Mouse (Mus musculus): ENCODE data around the gene Slc7a7. TPM values are rescaled to one million over a fixed set of nuclear protein-coding genes. Genes with fewer than 3 reads are reported as not detected.

Slc7a7 gene
- polyA plus RNA-seq, 1 experiment from 2014 or later: 19.0 TPM

DNA sequence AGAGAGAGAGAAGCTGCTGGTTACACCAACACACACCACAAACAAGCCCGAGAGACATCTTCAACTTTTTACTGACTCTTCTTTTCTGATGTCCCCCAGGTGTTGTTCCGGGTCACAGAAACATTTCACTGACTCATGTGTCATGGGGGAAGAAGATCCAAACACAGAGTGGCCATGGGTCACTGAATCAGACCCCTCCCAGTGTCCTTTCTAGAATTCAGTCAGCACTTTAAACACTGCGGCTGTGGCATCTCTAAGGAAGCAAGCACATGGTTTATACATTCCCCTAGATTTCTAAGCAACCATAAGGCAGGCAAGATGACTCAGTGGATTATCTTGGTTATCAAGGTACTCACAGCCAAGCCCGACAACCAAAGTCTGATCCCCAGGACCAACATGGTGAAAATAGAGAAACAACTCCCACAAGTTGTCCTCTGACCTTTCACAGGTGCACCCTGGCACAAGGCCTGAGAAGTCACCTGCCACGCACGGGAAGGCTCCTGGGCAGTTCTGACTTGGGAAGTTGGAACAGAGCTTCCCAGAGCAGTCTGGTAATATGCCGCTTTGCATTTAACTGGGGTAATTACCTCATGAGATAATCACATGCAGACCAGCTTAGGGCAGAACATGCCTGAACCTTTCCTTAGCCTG lies 31.5 kb downstream of the Slc7a7 start:
- no peak for ATAC-seq (ENCODE audit: insufficient read depth, low FRiP score)
- H3K27ac ChIP-seq (ENCODE audit: low read length): no peak overlapping the region

DNA sequence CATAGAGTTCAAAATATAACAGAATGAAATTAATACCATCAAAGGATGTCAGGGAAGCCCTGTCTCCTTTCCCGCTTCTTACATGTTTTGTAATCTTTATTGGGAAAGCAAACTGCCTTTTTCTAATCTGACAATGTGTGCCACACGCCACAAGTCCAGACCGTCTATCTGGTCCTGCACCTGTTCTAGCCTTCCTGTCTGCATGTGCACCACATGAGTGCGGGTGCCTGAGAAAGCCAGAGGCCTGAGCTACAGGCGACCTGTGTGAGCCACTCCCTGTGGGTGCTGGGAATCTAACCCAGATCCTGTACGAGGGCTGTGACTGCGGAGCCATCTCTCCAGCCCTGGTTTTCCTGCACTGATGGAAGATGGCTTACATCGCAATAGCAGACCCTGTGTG lies 33.2 kb downstream of the Slc7a7 start:
- Histone ChIP-seq H3K4me3 (replicated peaks; ENCODE audit: low read length) (no peak overlapping the region), H3K36me3 (ENCODE audit: control insufficient read depth, insufficient read depth, low read length) (no peaks in the 10 kb centered on the region), H3K9me3 (replicated peaks; ENCODE audit: control insufficient read depth, low read length) (no peaks in the 10 kb centered on the region), H3K27me3 (ENCODE audit: control insufficient read depth, insufficient read depth, low read length) (no peaks in the 10 kb centered on the region), H3K9ac (ENCODE audit: low read length) (no peak overlapping the region), H3K4me2 (ENCODE audit: low read depth, low read length) (no peak overlapping the region), H3K4me1 (ENCODE audit: control insufficient read depth, insufficient read depth, low read length) (peaks cover 28% of the 10 kb centered on the region), H3K27ac (ENCODE audit: low read length) (no peak overlapping the region)
- 83% methylated on average over 8 of the region's 8 CpGs for WGBS
- no peak for ATAC-seq (ENCODE audit: insufficient read depth, low FRiP score)

More for the DNA sequence above, 31.5 kb downstream of the Slc7a7 start:
- no peaks in the 10 kb centered on the region for H3K9me3 ChIP-seq (replicated peaks; ENCODE audit: control insufficient read depth, low read length)
- H3K27me3 ChIP-seq (ENCODE audit: control insufficient read depth, insufficient read depth, low read length): no peaks in the 10 kb centered on the region
- H3K4me3 ChIP-seq (replicated peaks; ENCODE audit: low read length): no peak overlapping the region
- H3K4me2 ChIP-seq (ENCODE audit: low read depth, low read length): no peak overlapping the region
- 75% methylated on average over 7 of the region's 7 CpGs for WGBS
- no peaks in the 10 kb centered on the region for H3K36me3 ChIP-seq (ENCODE audit: control insufficient read depth, insufficient read depth, low read length)
- H3K4me1 ChIP-seq (ENCODE audit: control insufficient read depth, insufficient read depth, low read length): peaks cover 20% of the 10 kb centered on the region
- no peak overlapping the region for H3K9ac ChIP-seq (ENCODE audit: low read length)

DNA sequence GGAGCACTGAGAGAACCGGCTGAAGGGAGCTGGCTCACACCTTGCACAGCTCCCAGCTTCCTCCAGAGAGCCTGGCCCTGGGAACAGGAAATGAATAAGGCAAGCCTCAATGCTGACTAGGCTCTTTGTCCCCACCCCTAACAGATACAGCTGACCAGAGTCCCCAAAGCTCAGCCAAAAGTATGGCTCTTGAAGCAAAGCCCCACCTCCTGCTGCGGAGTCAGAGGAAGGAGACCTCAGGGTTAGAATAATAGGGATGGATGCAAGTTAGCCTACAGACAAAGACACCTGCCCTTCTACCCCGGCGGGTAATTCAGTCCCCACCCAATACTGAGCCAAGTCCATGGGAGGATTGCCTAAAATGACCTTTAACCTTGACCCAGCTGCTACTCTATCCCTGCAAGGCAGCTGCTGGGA lies 34.2 kb downstream of the Slc7a7 start:
- WGBS: 40% methylated on average over 4 of the region's 4 CpGs
- H3K9me3 ChIP-seq (replicated peaks; ENCODE audit: control insufficient read depth, low read length): no peaks in the 10 kb centered on the region
- peak; percentile 77; the same call in 1 of the 2 replicates for ATAC-seq (ENCODE audit: insufficient read depth, low FRiP score)
- H3K4me3 ChIP-seq (replicated peaks; ENCODE audit: low read length): no peak overlapping the region
- H3K27me3 ChIP-seq (ENCODE audit: control insufficient read depth, insufficient read depth, low read length): no peaks in the 10 kb centered on the region
- no peak overlapping the region for H3K4me2 ChIP-seq (ENCODE audit: low read depth, low read length)
- no peak overlapping the region for H3K9ac ChIP-seq (ENCODE audit: low read length)
- no peak overlapping the region for H3K27ac ChIP-seq (ENCODE audit: low read length)
- H3K36me3 ChIP-seq (ENCODE audit: control insufficient read depth, insufficient read depth, low read length): no peaks in the 10 kb centered on the region
- peaks cover 30% of the 10 kb centered on the region for H3K4me1 ChIP-seq (ENCODE audit: control insufficient read depth, insufficient read depth, low read length)

DNA sequence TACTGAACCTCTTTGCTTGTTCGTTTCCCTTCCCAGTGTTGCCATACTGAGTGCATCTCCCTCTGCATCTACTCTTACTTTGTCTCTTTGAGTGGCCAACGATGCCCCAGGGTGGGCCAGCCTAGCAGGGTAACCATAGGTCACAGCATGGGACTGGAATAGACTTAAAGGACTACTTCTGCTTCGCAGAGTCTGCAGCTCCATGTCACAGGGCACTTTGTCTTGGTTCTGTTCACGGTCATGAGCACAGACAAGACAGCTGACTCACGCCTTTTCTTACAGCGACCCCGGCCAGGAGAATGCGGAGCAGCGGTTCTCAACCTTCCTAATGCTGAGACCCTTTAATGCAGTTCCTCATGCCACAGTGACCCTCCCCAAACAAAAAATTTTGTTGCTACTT lies 34.9 kb downstream of the Slc7a7 start:
- Histone ChIP-seq H3K27ac (ENCODE audit: low read length) (no peak overlapping the region), H3K9ac (ENCODE audit: low read length) (no peak overlapping the region), H3K27me3 (ENCODE audit: control insufficient read depth, insufficient read depth, low read length) (no peaks in the 10 kb centered on the region), H3K36me3 (ENCODE audit: control insufficient read depth, insufficient read depth, low read length) (no peaks in the 10 kb centered on the region), H3K4me2 (ENCODE audit: low read depth, low read length) (no peak overlapping the region), H3K9me3 (replicated peaks; ENCODE audit: control insufficient read depth, low read length) (no peaks in the 10 kb centered on the region), H3K4me3 (replicated peaks; ENCODE audit: low read length) (no peak overlapping the region), H3K4me1 (ENCODE audit: control insufficient read depth, insufficient read depth, low read length) (peaks cover 30% of the 10 kb centered on the region)
- WGBS: 74% methylated on average over 9 of the region's 9 CpGs
- ATAC-seq (ENCODE audit: insufficient read depth, low FRiP score): no peak

DNA sequence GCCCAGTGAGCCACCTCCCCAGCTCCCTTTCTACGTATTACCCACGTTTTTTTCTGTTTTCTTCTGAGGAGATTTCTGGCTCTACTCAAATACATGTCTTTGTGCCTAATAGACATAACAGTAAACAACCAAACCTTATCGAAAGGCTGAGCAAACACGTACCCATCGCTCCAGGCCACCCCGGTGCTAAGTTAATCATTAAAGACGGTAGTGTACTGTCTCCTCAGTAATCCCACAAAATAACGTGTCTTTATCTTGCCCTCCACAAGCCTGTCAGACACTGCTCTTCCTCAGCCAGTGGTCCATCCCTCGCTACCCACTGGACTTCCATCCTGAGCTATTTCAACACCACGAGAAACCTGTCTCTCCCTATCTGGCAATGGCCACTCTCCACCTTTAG lies 35.8 kb downstream of the Slc7a7 start:
- Histone ChIP-seq H3K36me3 (ENCODE audit: control insufficient read depth, insufficient read depth, low read length) (no peaks in the 10 kb centered on the region), H3K4me2 (ENCODE audit: low read depth, low read length) (no peak overlapping the region), H3K27me3 (ENCODE audit: control insufficient read depth, insufficient read depth, low read length) (no peaks in the 10 kb centered on the region), H3K9ac (ENCODE audit: low read length) (no peak overlapping the region), H3K4me1 (ENCODE audit: control insufficient read depth, insufficient read depth, low read length) (peaks cover 30% of the 10 kb centered on the region), H3K9me3 (replicated peaks; ENCODE audit: control insufficient read depth, low read length) (no peaks in the 10 kb centered on the region), H3K27ac (ENCODE audit: low read length) (no peak overlapping the region), H3K4me3 (replicated peaks; ENCODE audit: low read length) (no peak overlapping the region)
- no peak for ATAC-seq (ENCODE audit: insufficient read depth, low FRiP score)
- WGBS: 54% methylated on average over 10 of the region's 10 CpGs

DNA sequence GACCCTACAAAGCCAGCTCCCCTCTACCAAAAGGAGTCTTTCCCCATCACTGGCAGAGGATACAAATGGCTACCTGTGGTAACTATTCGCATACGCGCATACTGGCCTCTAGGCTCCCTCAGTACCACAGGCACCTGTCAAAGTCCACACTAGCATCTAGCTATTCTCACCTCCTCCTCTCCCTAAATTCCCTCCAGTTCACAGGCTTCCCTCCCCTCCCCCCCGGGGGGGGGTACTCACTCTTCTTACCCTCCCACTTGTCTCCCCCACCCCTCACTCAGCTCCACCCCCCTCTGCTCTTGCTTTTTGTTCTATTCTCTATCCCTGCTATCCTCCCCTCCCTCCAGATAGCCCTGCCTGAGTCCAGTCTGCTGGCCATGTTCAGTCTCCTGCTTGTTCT lies 37.0 kb downstream of the Slc7a7 start:
- Histone ChIP-seq H3K27ac (ENCODE audit: low read length) (no peak overlapping the region), H3K4me3 (replicated peaks; ENCODE audit: low read length) (no peak overlapping the region), H3K9me3 (replicated peaks; ENCODE audit: control insufficient read depth, low read length) (no peaks in the 10 kb centered on the region), H3K36me3 (ENCODE audit: control insufficient read depth, insufficient read depth, low read length) (no peaks in the 10 kb centered on the region), H3K4me2 (ENCODE audit: low read depth, low read length) (no peak overlapping the region), H3K27me3 (ENCODE audit: control insufficient read depth, insufficient read depth, low read length) (no peaks in the 10 kb centered on the region), H3K9ac (ENCODE audit: low read length) (no peak overlapping the region), H3K4me1 (ENCODE audit: control insufficient read depth, insufficient read depth, low read length) (peaks cover 30% of the 10 kb centered on the region)
- ATAC-seq (ENCODE audit: insufficient read depth, low FRiP score): no peak
- WGBS: 74% methylated on average over 4 of the region's 4 CpGs

DNA sequence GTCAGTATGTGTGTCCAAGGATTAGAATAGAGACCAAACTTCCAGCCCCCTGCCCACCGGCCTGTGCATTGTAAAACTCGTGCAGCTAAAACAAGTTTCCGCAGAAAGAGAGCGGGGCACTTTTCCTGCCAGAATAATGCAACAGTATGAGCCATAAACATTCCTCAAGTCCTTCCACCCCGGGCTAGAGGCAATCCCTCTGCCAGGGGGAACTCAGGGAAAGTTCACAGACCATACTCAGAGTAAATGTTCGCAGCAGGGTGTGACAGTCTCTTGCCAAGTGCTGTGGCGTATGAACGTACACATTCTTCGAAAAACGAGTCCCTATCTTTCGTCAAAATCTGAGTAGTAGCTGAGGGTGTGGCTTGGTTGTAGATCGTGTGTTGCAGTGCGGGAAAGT lies 38.0 kb downstream of the Slc7a7 start:
- no peak for ATAC-seq (ENCODE audit: insufficient read depth, low FRiP score)
- no peak overlapping the region for H3K27ac ChIP-seq (ENCODE audit: low read length)
- peaks cover 30% of the 10 kb centered on the region for H3K4me1 ChIP-seq (ENCODE audit: control insufficient read depth, insufficient read depth, low read length)
- H3K4me2 ChIP-seq (ENCODE audit: low read depth, low read length): no peak overlapping the region
- no peaks in the 10 kb centered on the region for H3K36me3 ChIP-seq (ENCODE audit: control insufficient read depth, insufficient read depth, low read length)
- H3K4me3 ChIP-seq (replicated peaks; ENCODE audit: low read length): no peak overlapping the region
- no peaks in the 10 kb centered on the region for H3K27me3 ChIP-seq (ENCODE audit: control insufficient read depth, insufficient read depth, low read length)
- 50% methylated on average over 13 of the region's 13 CpGs for WGBS
- H3K9ac ChIP-seq (ENCODE audit: low read length): no peak overlapping the region
- no peaks in the 10 kb centered on the region for H3K9me3 ChIP-seq (replicated peaks; ENCODE audit: control insufficient read depth, low read length)

DNA sequence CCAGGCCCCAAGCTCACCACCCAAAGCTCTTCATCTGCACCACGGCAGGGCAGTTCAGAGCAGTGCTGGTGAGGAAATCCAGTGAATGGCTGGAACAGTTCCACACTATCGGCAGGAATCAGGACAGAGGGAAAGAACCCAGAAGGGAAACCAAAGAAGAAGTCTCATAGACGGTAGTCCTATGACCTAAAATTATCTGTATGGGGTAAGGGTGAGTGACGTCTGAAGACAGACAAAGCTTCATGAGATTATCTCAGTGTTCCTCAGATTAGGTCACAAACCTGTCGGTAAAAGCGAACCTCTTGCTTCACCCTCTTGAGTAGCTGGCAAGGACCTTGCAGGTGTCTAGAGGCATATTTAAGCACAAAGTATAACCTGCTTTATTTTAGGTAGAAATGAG lies 40.4 kb downstream of the Slc7a7 start:
- Histone ChIP-seq H3K36me3 (ENCODE audit: control insufficient read depth, insufficient read depth, low read length) (no peaks in the 10 kb centered on the region), H3K4me2 (ENCODE audit: low read depth, low read length) (no peak overlapping the region), H3K4me3 (replicated peaks; ENCODE audit: low read length) (no peak overlapping the region), H3K27me3 (ENCODE audit: control insufficient read depth, insufficient read depth, low read length) (no peaks in the 10 kb centered on the region), H3K9me3 (replicated peaks; ENCODE audit: control insufficient read depth, low read length) (no peaks in the 10 kb centered on the region), H3K27ac (ENCODE audit: low read length) (no peak overlapping the region), H3K9ac (ENCODE audit: low read length) (no peak overlapping the region), H3K4me1 (ENCODE audit: control insufficient read depth, insufficient read depth, low read length) (0 out of 2 replicates have a peak, but pooled peaks cover 15% of the 10 kb centered on the region)
- ATAC-seq (ENCODE audit: insufficient read depth, low FRiP score): no peak
- 86% methylated on average over 6 of the region's 6 CpGs for WGBS

DNA sequence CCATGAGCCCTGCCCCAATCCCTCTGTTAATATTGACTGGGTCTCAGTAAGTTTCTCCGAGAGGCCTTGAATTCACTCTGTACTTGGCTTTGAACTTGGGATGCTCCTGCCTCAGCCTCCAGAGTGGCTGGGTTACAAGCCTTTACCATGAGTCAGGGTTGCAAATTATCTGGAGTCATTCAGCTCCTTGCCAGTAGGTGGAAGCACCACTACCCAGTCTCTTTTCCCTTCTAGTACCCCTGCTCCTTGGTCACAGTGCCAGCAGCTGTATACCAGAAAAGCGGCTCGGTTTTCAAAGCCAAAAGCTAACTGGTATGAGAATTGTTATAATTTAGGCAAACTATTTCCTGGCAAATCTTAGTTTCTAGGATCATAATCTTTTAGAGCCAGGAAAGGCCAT lies 41.7 kb downstream of the Slc7a7 start:
- H3K27me3 ChIP-seq (ENCODE audit: control insufficient read depth, insufficient read depth, low read length): no peaks in the 10 kb centered on the region
- 82% methylated on average over 3 of the region's 3 CpGs for WGBS
- 0 out of 2 replicates have a peak, but pooled peaks cover 8% of the 10 kb centered on the region for H3K4me1 ChIP-seq (ENCODE audit: control insufficient read depth, insufficient read depth, low read length)
- H3K4me3 ChIP-seq (replicated peaks; ENCODE audit: low read length): no peak overlapping the region
- no peak overlapping the region for H3K4me2 ChIP-seq (ENCODE audit: low read depth, low read length)
- no peaks in the 10 kb centered on the region for H3K9me3 ChIP-seq (replicated peaks; ENCODE audit: control insufficient read depth, low read length)
- no peak overlapping the region for H3K9ac ChIP-seq (ENCODE audit: low read length)
- H3K36me3 ChIP-seq (ENCODE audit: control insufficient read depth, insufficient read depth, low read length): 0 out of 2 replicates have a peak, but pooled peaks cover 5% of the 10 kb centered on the region
- no peak for ATAC-seq (ENCODE audit: insufficient read depth, low FRiP score)
- H3K27ac ChIP-seq (ENCODE audit: low read length): no peak overlapping the region

Measured in stomach, embryonic 16.5 days (tissue).